Mouse (Mus musculus): ENCODE results near the gene Lrrc55. TPM values are rescaled to one million over a fixed set of nuclear protein-coding genes. Genes with fewer than 3 reads are reported as not detected.
"Not testable (repeated sequence)": the region's sequence is repeated elsewhere in the genome, so short reads cannot be mapped to it uniquely, and the experiment has no call there.

Lrrc55 gene
- polyA plus RNA-seq (2012; ENCODE audit: insufficient read depth, low replicate concordance), result not detected in 2 replicates

GRCm38 (mm10) chr2:85196901-85197300, at the start of gene Lrrc55:
TSS of gene Lrrc55 (minus strand) at chr2:85197197.
- H3K9me3 ChIP-seq, result no peaks in the 10 kb centered on the region
- H3K4me3 ChIP-seq (replicated peaks), result no peak within 1 kb of the TSS
- TF ChIP-seq GATA1 (IDR thresholded peaks at IDR 0.05; ENCODE audit: borderline replicate concordance, low read length), result no peak
- no peak for TF ChIP-seq FLI1 (IDR thresholded peaks at IDR 0.05; ENCODE audit: low read length)
- no peaks in the 10 kb centered on the region for H3K36me3 ChIP-seq (replicated peaks; ENCODE audit: low read length)
- H3K27me3 ChIP-seq (replicated peaks), result peaks cover 14% of the 10 kb centered on the region
- no peaks in the 10 kb centered on the region for H3K4me1 ChIP-seq

- Histone ChIP-seq H3K27me3 (replicated peaks) (peaks cover 3% of the 10 kb centered on the region), H3K9me3 (no peaks in the 10 kb centered on the region), H3K4me1 (no peaks in the 10 kb centered on the region), H3K36me3 (replicated peaks; ENCODE audit: low read length) (no peaks in the 10 kb centered on the region), H3K4me3 (replicated peaks) (no peak overlapping the region)
- TF ChIP-seq FLI1 (IDR thresholded peaks at IDR 0.05; ENCODE audit: low read length), result no peak
- no peak for TF ChIP-seq GATA1 (IDR thresholded peaks at IDR 0.05; ENCODE audit: borderline replicate concordance, low read length)
Observed at GRCm38 (mm10) chr2:85246506-85247082, 49.6 kb upstream of the Lrrc55 start.

DNA sequence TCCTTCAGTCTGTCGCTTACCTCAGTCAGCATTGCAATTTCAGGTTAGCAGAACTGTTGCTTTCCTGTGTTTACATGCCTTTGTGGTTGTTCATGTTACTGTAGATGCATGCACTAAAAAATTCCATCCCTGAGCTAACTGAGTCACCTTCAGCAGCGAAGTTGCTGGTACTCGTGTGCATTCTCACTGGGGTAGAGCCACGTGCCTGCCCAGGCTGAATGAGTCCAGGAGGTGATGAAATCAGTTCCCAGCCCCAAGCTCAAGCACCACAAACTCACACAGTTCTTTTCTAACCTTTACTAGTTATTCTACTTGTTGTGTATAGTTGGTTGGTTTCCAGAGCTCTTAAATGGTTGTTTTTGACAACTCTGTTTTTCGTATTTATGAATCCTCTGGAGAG, 48.7 kb upstream of the Lrrc55 start:
- no peaks in the 10 kb centered on the region for H3K9me3 ChIP-seq
- no peak overlapping the region for H3K4me3 ChIP-seq (replicated peaks)
- peaks cover 3% of the 10 kb centered on the region for H3K27me3 ChIP-seq (replicated peaks)
- H3K4me1 ChIP-seq, result no peaks in the 10 kb centered on the region
- TF ChIP-seq GATA1 (IDR thresholded peaks at IDR 0.05; ENCODE audit: borderline replicate concordance, low read length), result no peak
- TF ChIP-seq FLI1 (IDR thresholded peaks at IDR 0.05; ENCODE audit: low read length), result no peak
- no peaks in the 10 kb centered on the region for H3K36me3 ChIP-seq (replicated peaks; ENCODE audit: low read length)

DNA sequence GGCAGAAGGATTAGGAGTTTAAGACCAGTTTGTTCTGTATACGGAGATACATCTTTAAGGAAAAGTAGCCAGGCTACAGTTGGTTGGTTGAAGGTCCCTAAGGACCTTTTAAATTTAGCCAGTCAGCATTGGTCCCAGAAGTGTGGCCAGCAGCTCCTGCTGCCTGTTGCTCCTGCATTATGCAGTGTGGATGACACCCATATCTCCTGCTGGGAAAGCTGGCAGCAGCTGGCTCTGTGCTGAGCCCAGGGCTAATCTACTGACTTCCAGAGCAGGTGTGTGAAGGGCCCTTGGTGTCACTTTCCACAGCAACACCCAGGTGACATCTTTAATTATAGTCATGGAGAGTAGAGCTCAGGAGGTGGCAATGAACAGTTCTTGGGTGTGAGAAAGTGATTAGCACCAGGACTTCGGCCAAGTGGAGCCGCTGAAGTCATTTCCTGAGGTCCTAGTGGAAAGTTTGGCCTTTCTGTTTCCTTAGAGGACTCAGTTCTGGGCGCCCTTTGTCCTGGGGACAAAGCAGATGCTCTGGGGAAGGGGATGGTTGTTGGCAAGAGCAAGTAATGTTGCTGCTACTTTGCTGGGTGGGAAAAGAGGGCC, 41.2 kb upstream of the Lrrc55 start:
- TF ChIP-seq FLI1 (IDR thresholded peaks at IDR 0.05; ENCODE audit: low read length) (no peak), GATA1 (IDR thresholded peaks at IDR 0.05; ENCODE audit: borderline replicate concordance, low read length) (no peak)
- Histone ChIP-seq H3K27me3 (replicated peaks) (no peaks in the 10 kb centered on the region), H3K36me3 (replicated peaks; ENCODE audit: low read length) (no peaks in the 10 kb centered on the region), H3K9me3 (no peaks in the 10 kb centered on the region), H3K4me3 (replicated peaks) (no peak overlapping the region), H3K4me1 (no peaks in the 10 kb centered on the region)

DNA sequence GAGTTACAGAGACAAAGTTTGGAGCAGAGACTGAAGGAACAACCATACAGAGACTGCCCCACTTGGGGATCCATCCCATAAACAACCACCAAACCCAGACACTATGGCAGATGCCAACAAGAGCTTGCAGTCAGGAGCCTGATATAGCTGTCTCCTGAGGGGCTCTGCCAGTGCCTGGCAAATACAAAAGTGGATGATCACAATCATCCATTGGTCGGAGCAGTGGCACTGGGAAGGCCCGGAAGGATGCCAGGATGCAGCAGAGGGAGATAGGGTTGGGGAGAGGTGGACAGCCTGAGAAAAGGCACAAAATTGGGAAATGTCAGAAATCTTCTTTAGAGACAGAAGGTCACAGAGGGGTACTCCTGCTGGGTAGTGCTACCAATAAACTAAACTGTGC, 40.2 kb upstream of the Lrrc55 start:
- H3K36me3 ChIP-seq (replicated peaks; ENCODE audit: low read length); H3K27me3 ChIP-seq (replicated peaks); H3K4me1 ChIP-seq; H3K9me3 ChIP-seq; H3K4me3 ChIP-seq (replicated peaks): not testable (repeated sequence)

- no peaks in the 10 kb centered on the region for H3K4me1 ChIP-seq
- H3K4me3 ChIP-seq (replicated peaks), result no peak overlapping the region
- no peaks in the 10 kb centered on the region for H3K36me3 ChIP-seq (replicated peaks; ENCODE audit: low read length)
- TF ChIP-seq GATA1 (IDR thresholded peaks at IDR 0.05; ENCODE audit: borderline replicate concordance, low read length) (no peak), FLI1 (IDR thresholded peaks at IDR 0.05; ENCODE audit: low read length) (no peak)
- no peaks in the 10 kb centered on the region for H3K27me3 ChIP-seq (replicated peaks)
- H3K9me3 ChIP-seq, result peaks cover 6% of the 10 kb centered on the region
Observed at GRCm38 (mm10) chr2:85230771-85231511, 33.9 kb upstream of the Lrrc55 start.

GRCm38 (mm10) chr2:85229606-85230005, 32.6 kb upstream of the Lrrc55 start:
- Histone ChIP-seq H3K9me3 (peaks cover 6% of the 10 kb centered on the region), H3K27me3 (replicated peaks) (no peaks in the 10 kb centered on the region), H3K36me3 (replicated peaks; ENCODE audit: low read length) (no peaks in the 10 kb centered on the region), H3K4me3 (replicated peaks) (no peak overlapping the region), H3K4me1 (no peaks in the 10 kb centered on the region)
- TF ChIP-seq GATA1 (IDR thresholded peaks at IDR 0.05; ENCODE audit: borderline replicate concordance, low read length) (no peak), FLI1 (IDR thresholded peaks at IDR 0.05; ENCODE audit: low read length) (no peak)

DNA sequence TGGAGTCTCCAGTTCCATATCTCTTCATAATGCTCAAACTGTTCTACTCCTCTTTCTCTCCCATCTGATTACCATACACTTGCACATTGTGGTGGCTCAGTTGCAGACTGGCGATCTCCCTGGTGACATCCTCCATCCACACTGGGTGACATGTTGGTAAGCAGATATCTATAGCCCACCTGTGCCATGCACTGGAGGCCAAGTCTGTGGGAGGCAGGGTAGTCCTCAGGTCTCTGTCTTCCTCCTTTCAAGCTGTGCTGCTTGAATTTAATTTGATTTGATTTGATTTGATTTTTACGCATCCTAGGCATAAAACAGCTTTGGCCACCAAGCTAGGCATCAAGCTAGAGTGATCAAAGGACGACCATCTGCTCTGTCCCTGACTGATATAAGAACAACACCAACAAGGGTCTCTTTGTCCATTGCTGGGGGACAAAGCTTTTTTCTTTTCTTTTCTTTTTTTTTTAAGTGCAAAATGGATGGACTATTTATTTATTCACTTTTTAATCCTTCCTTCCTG, 30.9 kb upstream of the Lrrc55 start:
- Histone ChIP-seq H3K36me3 (replicated peaks; ENCODE audit: low read length) (no peaks in the 10 kb centered on the region), H3K4me1 (no peaks in the 10 kb centered on the region), H3K9me3 (peaks cover 6% of the 10 kb centered on the region), H3K4me3 (replicated peaks) (no peak overlapping the region), H3K27me3 (replicated peaks) (peaks cover 2% of the 10 kb centered on the region)
- TF ChIP-seq GATA1 (IDR thresholded peaks at IDR 0.05; ENCODE audit: borderline replicate concordance, low read length) (no peak), FLI1 (IDR thresholded peaks at IDR 0.05; ENCODE audit: low read length) (no peak)

DNA sequence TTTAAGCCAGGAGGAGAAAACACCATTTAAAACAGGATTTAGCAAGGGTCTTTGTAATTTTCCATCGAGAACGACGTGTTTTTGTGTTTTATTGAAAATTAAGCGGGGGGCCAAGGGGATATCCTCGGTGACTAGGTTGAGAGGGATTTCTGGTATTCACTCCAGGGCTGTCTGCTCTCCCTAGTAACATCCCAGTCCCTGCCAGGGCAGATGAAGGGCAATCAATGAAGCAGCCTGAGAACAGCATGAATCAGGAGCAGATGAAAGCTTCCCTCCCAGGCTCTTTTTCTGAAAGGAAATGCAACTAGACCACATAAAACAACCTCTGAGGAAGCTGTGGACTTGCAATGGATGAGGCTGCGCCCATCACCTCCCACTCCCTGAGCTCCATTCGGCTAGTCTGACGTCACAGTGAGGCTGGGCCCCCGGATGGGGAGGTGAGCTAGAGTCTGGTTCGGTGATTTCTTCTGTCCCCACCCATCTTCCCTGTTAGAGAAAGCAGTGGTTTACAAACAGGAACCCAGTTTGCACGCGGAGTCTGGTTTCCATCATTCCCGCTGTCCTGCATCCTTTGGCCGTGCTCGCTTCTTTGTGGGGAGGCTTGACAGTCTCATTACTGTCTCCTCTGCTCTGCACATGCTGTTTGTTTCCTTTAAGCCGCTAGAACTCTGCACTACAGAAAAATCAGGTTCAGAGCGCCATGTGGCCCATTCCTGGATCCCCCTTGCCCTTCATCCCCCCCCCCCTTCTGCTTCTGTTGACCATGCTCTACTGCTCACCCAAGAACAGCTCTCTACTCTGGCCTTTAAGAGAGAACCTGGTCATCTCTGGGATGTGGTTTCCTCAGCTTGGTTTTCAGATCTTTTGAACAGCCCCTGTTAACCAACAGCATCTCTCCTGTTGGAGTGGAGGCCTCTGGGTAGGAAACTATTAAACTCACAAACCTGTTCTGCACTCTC, 27.5 kb upstream of the Lrrc55 start:
- H3K27me3 ChIP-seq (replicated peaks), result peaks cover 2% of the 10 kb centered on the region
- no peak overlapping the region for H3K4me3 ChIP-seq (replicated peaks)
- H3K4me1 ChIP-seq, result no peaks in the 10 kb centered on the region
- H3K36me3 ChIP-seq (replicated peaks; ENCODE audit: low read length), result no peaks in the 10 kb centered on the region
- H3K9me3 ChIP-seq, result peaks cover 6% of the 10 kb centered on the region
- TF ChIP-seq FLI1 (IDR thresholded peaks at IDR 0.05; ENCODE audit: low read length), result no peak
- no peak for TF ChIP-seq GATA1 (IDR thresholded peaks at IDR 0.05; ENCODE audit: borderline replicate concordance, low read length)
